Mouse (Mus musculus): ENCODE measurements around the gene Ctcf. TPM values are rescaled to one million over a fixed set of nuclear protein-coding genes. Genes with fewer than 3 reads are reported as not detected.

Ctcf gene
- polyA plus RNA-seq, 1 experiment from 2014 or later: 117 TPM

GRCm38 (mm10) chr8:105615942-105616341 lies 20.4 kb upstream of the Ctcf start:
- Histone ChIP-seq H3K9ac (replicated peaks; ENCODE audit: low read length) (no peak overlapping the region), H3K4me2 (replicated peaks; ENCODE audit: low read depth, low read length) (no peak overlapping the region), H3K36me3 (ENCODE audit: insufficient read depth, low read length) (peaks cover 58% of the 10 kb centered on the region), H3K9me3 (ENCODE audit: low read length) (no peaks in the 10 kb centered on the region), H3K4me3 (ENCODE audit: low read length) (no peak overlapping the region), H3K4me1 (ENCODE audit: insufficient read depth, low read length) (peaks cover 14% of the 10 kb centered on the region), H3K27ac (ENCODE audit: low read length) (no peak overlapping the region), H3K27me3 (ENCODE audit: insufficient read depth, low read length) (no peaks in the 10 kb centered on the region)
- WGBS: 86% methylated on average over 9 of the region's 9 CpGs
- ATAC-seq (ENCODE audit: low FRiP score, low TSS enrichment): no peak

- Histone ChIP-seq H3K27me3 (ENCODE audit: insufficient read depth, low read length) (no peaks in the 10 kb centered on the region), H3K4me2 (replicated peaks; ENCODE audit: low read depth, low read length) (no peak overlapping the region), H3K9me3 (ENCODE audit: low read length) (no peaks in the 10 kb centered on the region), H3K4me1 (ENCODE audit: insufficient read depth, low read length) (peaks cover 24% of the 10 kb centered on the region), H3K36me3 (ENCODE audit: insufficient read depth, low read length) (peaks cover 67% of the 10 kb centered on the region), H3K27ac (ENCODE audit: low read length) (no peak overlapping the region), H3K9ac (replicated peaks; ENCODE audit: low read length) (no peak overlapping the region), H3K4me3 (ENCODE audit: low read length) (no peak overlapping the region)
- no peak for ATAC-seq (ENCODE audit: low FRiP score, low TSS enrichment)
- 88% methylated on average over 21 of the region's 21 CpGs for WGBS
Observed at GRCm38 (mm10) chr8:105617451-105618278, 18.7 kb upstream of the Ctcf start.

- H3K4me2 ChIP-seq (replicated peaks; ENCODE audit: low read depth, low read length): no peak overlapping the region
- H3K9ac ChIP-seq (replicated peaks; ENCODE audit: low read length): no peak overlapping the region
- H3K4me3 ChIP-seq (ENCODE audit: low read length): no peak overlapping the region
- peaks cover 24% of the 10 kb centered on the region for H3K4me1 ChIP-seq (ENCODE audit: insufficient read depth, low read length)
- no peak for ATAC-seq (ENCODE audit: low FRiP score, low TSS enrichment)
- no peak overlapping the region for H3K27ac ChIP-seq (ENCODE audit: low read length)
- no peaks in the 10 kb centered on the region for H3K9me3 ChIP-seq (ENCODE audit: low read length)
- peaks cover 67% of the 10 kb centered on the region for H3K36me3 ChIP-seq (ENCODE audit: insufficient read depth, low read length)
- no peaks in the 10 kb centered on the region for H3K27me3 ChIP-seq (ENCODE audit: insufficient read depth, low read length)
- WGBS: 84% methylated on average over 5 of the region's 5 CpGs
Observed at GRCm38 (mm10) chr8:105618279-105618634, 18.1 kb upstream of the Ctcf start.

- Histone ChIP-seq H3K9ac (replicated peaks; ENCODE audit: low read length) (no peak overlapping the region), H3K4me3 (ENCODE audit: low read length) (no peak overlapping the region), H3K4me2 (replicated peaks; ENCODE audit: low read depth, low read length) (no peak overlapping the region), H3K27ac (ENCODE audit: low read length) (no peak overlapping the region), H3K27me3 (ENCODE audit: insufficient read depth, low read length) (no peaks in the 10 kb centered on the region), H3K36me3 (ENCODE audit: insufficient read depth, low read length) (peaks cover 67% of the 10 kb centered on the region), H3K4me1 (ENCODE audit: insufficient read depth, low read length) (peaks cover 30% of the 10 kb centered on the region), H3K9me3 (ENCODE audit: low read length) (no peaks in the 10 kb centered on the region)
- WGBS: 90% methylated on average over 19 of the region's 19 CpGs
- no peak for ATAC-seq (ENCODE audit: low FRiP score, low TSS enrichment)
Observed at GRCm38 (mm10) chr8:105618892-105619591, 17.3 kb upstream of the Ctcf start.

- Histone ChIP-seq H3K27ac (ENCODE audit: low read length) (no peak overlapping the region), H3K4me1 (ENCODE audit: insufficient read depth, low read length) (peaks cover 36% of the 10 kb centered on the region), H3K4me3 (ENCODE audit: low read length) (no peak overlapping the region), H3K27me3 (ENCODE audit: insufficient read depth, low read length) (no peaks in the 10 kb centered on the region), H3K36me3 (ENCODE audit: insufficient read depth, low read length) (peaks cover 66% of the 10 kb centered on the region), H3K9me3 (ENCODE audit: low read length) (no peaks in the 10 kb centered on the region), H3K4me2 (replicated peaks; ENCODE audit: low read depth, low read length) (no peak overlapping the region), H3K9ac (replicated peaks; ENCODE audit: low read length) (no peak overlapping the region)
- ATAC-seq (ENCODE audit: low FRiP score, low TSS enrichment): no peak
- 83% methylated on average over 19 of the region's 19 CpGs for WGBS
Observed at GRCm38 (mm10) chr8:105620211-105620610, 16.2 kb upstream of the Ctcf start.

GRCm38 (mm10) chr8:105620946-105621720 lies 15.2 kb upstream of the Ctcf start:
- peaks cover 57% of the 10 kb centered on the region for H3K36me3 ChIP-seq (ENCODE audit: insufficient read depth, low read length)
- no peaks in the 10 kb centered on the region for H3K27me3 ChIP-seq (ENCODE audit: insufficient read depth, low read length)
- H3K4me3 ChIP-seq (ENCODE audit: low read length): no peak overlapping the region
- WGBS: 86% methylated on average over 21 of the region's 21 CpGs
- peaks cover 39% of the 10 kb centered on the region for H3K4me1 ChIP-seq (ENCODE audit: insufficient read depth, low read length)
- no peak overlapping the region for H3K9ac ChIP-seq (replicated peaks; ENCODE audit: low read length)
- H3K9me3 ChIP-seq (ENCODE audit: low read length): no peaks in the 10 kb centered on the region
- H3K27ac ChIP-seq (ENCODE audit: low read length): peak overlapping the region; percentile 92; the same call in 1 of the 2 replicates
- H3K4me2 ChIP-seq (replicated peaks; ENCODE audit: low read depth, low read length): no peak overlapping the region
- no peak for ATAC-seq (ENCODE audit: low FRiP score, low TSS enrichment)

GRCm38 (mm10) chr8:105621841-105622240 lies 14.5 kb upstream of the Ctcf start:
- H3K27me3 ChIP-seq (ENCODE audit: insufficient read depth, low read length): no peaks in the 10 kb centered on the region
- peaks cover 39% of the 10 kb centered on the region for H3K4me1 ChIP-seq (ENCODE audit: insufficient read depth, low read length)
- no peaks in the 10 kb centered on the region for H3K9me3 ChIP-seq (ENCODE audit: low read length)
- H3K9ac ChIP-seq (replicated peaks; ENCODE audit: low read length): peak overlapping the region; percentile 42; the same call in 1 of the 2 replicates
- peaks cover 50% of the 10 kb centered on the region for H3K36me3 ChIP-seq (ENCODE audit: insufficient read depth, low read length)
- 59% methylated on average over 4 of the region's 4 CpGs for WGBS
- no peak for ATAC-seq (ENCODE audit: low FRiP score, low TSS enrichment)
- peak overlapping the region; percentile 92 for H3K27ac ChIP-seq (ENCODE audit: low read length)
- H3K4me2 ChIP-seq (replicated peaks; ENCODE audit: low read depth, low read length): 0 out of 2 replicates have a peak overlapping the region, but pooled peaks have one; percentile 8
- no peak overlapping the region for H3K4me3 ChIP-seq (ENCODE audit: low read length)

- Histone ChIP-seq H3K4me2 (replicated peaks; ENCODE audit: low read depth, low read length) (peak overlapping the region; percentile 27), H3K4me3 (ENCODE audit: low read length) (no peak overlapping the region), H3K9me3 (ENCODE audit: low read length) (no peaks in the 10 kb centered on the region), H3K27me3 (ENCODE audit: insufficient read depth, low read length) (no peaks in the 10 kb centered on the region), H3K36me3 (ENCODE audit: insufficient read depth, low read length) (peaks cover 43% of the 10 kb centered on the region), H3K9ac (replicated peaks; ENCODE audit: low read length) (peak overlapping the region; percentile 42), H3K27ac (ENCODE audit: low read length) (peak overlapping the region; percentile 92), H3K4me1 (ENCODE audit: insufficient read depth, low read length) (peaks cover 39% of the 10 kb centered on the region)
- WGBS: 1% methylated on average over 8 of the region's 8 CpGs
- peak; percentile 94 for ATAC-seq (ENCODE audit: low FRiP score, low TSS enrichment)
Observed at GRCm38 (mm10) chr8:105622421-105622920, 13.9 kb upstream of the Ctcf start.

GRCm38 (mm10) chr8:105623118-105623517 lies 13.2 kb upstream of the Ctcf start:
- Histone ChIP-seq H3K9ac (replicated peaks; ENCODE audit: low read length) (peak overlapping the region; percentile 0; the same call in 1 of the 2 replicates), H3K9me3 (ENCODE audit: low read length) (no peaks in the 10 kb centered on the region), H3K4me3 (ENCODE audit: low read length) (0 out of 2 replicates have a peak overlapping the region, but pooled peaks have one; percentile 11), H3K4me2 (replicated peaks; ENCODE audit: low read depth, low read length) (peak overlapping the region; percentile 27), H3K27ac (ENCODE audit: low read length) (peak overlapping the region; percentile 92), H3K4me1 (ENCODE audit: insufficient read depth, low read length) (peaks cover 39% of the 10 kb centered on the region), H3K36me3 (ENCODE audit: insufficient read depth, low read length) (peaks cover 37% of the 10 kb centered on the region), H3K27me3 (ENCODE audit: insufficient read depth, low read length) (no peaks in the 10 kb centered on the region)
- ATAC-seq (ENCODE audit: low FRiP score, low TSS enrichment): peak; percentile 20; the same call in 1 of the 2 replicates
- WGBS: 12% methylated on average over 5 of the region's 5 CpGs
